Mouse (Mus musculus): Measurements from ENCODE around the gene Kat6b. TPM values are rescaled to one million over a fixed set of nuclear protein-coding genes. Genes with fewer than 3 reads are reported as not detected.

Kat6b gene
- total RNA-seq, 4 experiments from 2014 or later = 26.7 to 30.3 (median 28.2) TPM

GRCm38 (mm10) chr14:21589620-21590019 is 108.4 kb downstream of the Kat6b start:
- DNase-seq (ENCODE audit: low spot score) = peak; percentile 29

- no peak for DNase-seq (ENCODE audit: low spot score)
These were observed 109.0 kb downstream of the Kat6b start for GRCm38 (mm10) chr14:21590205-21590604.

- DNase-seq (ENCODE audit: low spot score) = no peak
These were observed 110.9 kb downstream of the Kat6b start for GRCm38 (mm10) chr14:21592152-21592551.

GRCm38 (mm10) chr14:21592985-21593750 is 111.9 kb downstream of the Kat6b start:
- peak; percentile 31 for DNase-seq (ENCODE audit: low spot score)

- DNase-seq (ENCODE audit: low spot score) = no peak
These were observed 118.4 kb downstream of the Kat6b start for GRCm38 (mm10) chr14:21599446-21600173.

- no peak for DNase-seq (ENCODE audit: low spot score)
These were observed 118.9 kb downstream of the Kat6b start for GRCm38 (mm10) chr14:21600174-21600566.

- DNase-seq (ENCODE audit: low spot score) = no peak
These were observed 119.4 kb downstream of the Kat6b start for GRCm38 (mm10) chr14:21600628-21601027.

GRCm38 (mm10) chr14:21602166-21602565 is 120.9 kb downstream of the Kat6b start:
- no peak for DNase-seq (ENCODE audit: low spot score)

- no peak for DNase-seq (ENCODE audit: low spot score)
These were observed 121.7 kb downstream of the Kat6b start for GRCm38 (mm10) chr14:21602937-21603336.

- no peak for DNase-seq (ENCODE audit: low spot score)
These were observed 126.5 kb downstream of the Kat6b start for GRCm38 (mm10) chr14:21607686-21608085.

- DNase-seq (ENCODE audit: low spot score) = no peak
These were observed 127.7 kb downstream of the Kat6b start for GRCm38 (mm10) chr14:21608886-21609285.

- DNase-seq (ENCODE audit: low spot score) = peak; percentile 53
These were observed 129.0 kb downstream of the Kat6b start for GRCm38 (mm10) chr14:21610224-21610623.

- DNase-seq (ENCODE audit: low spot score) = no peak
These were observed 131.8 kb downstream of the Kat6b start for GRCm38 (mm10) chr14:21613031-21613430.

- DNase-seq (ENCODE audit: low spot score) = no peak
These were observed 132.9 kb downstream of the Kat6b start for GRCm38 (mm10) chr14:21614103-21614502.

GRCm38 (mm10) chr14:21615853-21616252 is 134.6 kb downstream of the Kat6b start:
- DNase-seq (ENCODE audit: low spot score) = no peak

GRCm38 (mm10) chr14:21617221-21617980 is 136.2 kb downstream of the Kat6b start:
- no peak for DNase-seq (ENCODE audit: low spot score)

GRCm38 (mm10) chr14:21619951-21620350 is 138.7 kb downstream of the Kat6b start:
- no peak for DNase-seq (ENCODE audit: low spot score)

GRCm38 (mm10) chr14:21625946-21626345 is 144.7 kb downstream of the Kat6b start:
- no peak for DNase-seq (ENCODE audit: low spot score)

GRCm38 (mm10) chr14:21631665-21632200 is 150.5 kb downstream of the Kat6b start:
- no peak for DNase-seq (ENCODE audit: low spot score)

GRCm38 (mm10) chr14:21636548-21636947 is 155.3 kb downstream of the Kat6b start:
- DNase-seq (ENCODE audit: low spot score) = no peak

GRCm38 (mm10) chr14:21640806-21641435 is 159.7 kb downstream of the Kat6b start:
- DNase-seq (ENCODE audit: low spot score) = no peak
